Mouse (Mus musculus) embryonic fibroblast, embryonic 13.5 days (primary cell): ENCODE data around the gene Nell2. TPM values are rescaled to one million over a fixed set of nuclear protein-coding genes. Genes with fewer than 3 reads are reported as not detected.

Experiments used
- H3K27ac ChIP-seq: 2 replicates; pipeline ENCODE4 v1.5.1; 2012; ENCODE audit warnings: low read length, control low read depth, inconsistent platforms; ENCODE audit not compliant: insufficient read depth
- H3K4me1 ChIP-seq: 2 replicates; pipeline ENCODE4 v1.6.1; 2011; ENCODE audit warnings: low read length; ENCODE audit not compliant: control insufficient read depth, insufficient read depth
- H3K4me3 ChIP-seq: 2 replicates; pipeline ENCODE4 v1.5.1; 2011; ENCODE audit warnings: mild to moderate bottlenecking, control low read depth, low read length; ENCODE audit not compliant: insufficient read depth
- CTCF ChIP-seq: IDR thresholded peaks from 2 replicates; pipeline ENCODE4 v1.5.1; 2011; ENCODE audit warnings: mild to moderate bottlenecking, control low read depth, low read length, moderate library complexity, borderline replicate concordance; ENCODE audit not compliant: insufficient read depth
- POLR2A ChIP-seq: IDR thresholded peaks from 2 replicates; pipeline ENCODE4 v1.6.1; 2011; ENCODE audit warnings: low read depth, mild to moderate bottlenecking, control low read depth, low read length, moderate library complexity
- polyA plus RNA-seq: library from polyadenylated mRNA; stranded (reverse); fragments of >200 nt; gene quantifications from 2 replicates; pipeline ENCODE4 v1.2.4, GENCODE M21; 2011; ENCODE audit warnings: low read depth; ENCODE audit not compliant: missing spikeins, insufficient read length

The Nell2 gene
- polyA plus RNA-seq, 1 experiment, result 4.2 TPM

DNA sequence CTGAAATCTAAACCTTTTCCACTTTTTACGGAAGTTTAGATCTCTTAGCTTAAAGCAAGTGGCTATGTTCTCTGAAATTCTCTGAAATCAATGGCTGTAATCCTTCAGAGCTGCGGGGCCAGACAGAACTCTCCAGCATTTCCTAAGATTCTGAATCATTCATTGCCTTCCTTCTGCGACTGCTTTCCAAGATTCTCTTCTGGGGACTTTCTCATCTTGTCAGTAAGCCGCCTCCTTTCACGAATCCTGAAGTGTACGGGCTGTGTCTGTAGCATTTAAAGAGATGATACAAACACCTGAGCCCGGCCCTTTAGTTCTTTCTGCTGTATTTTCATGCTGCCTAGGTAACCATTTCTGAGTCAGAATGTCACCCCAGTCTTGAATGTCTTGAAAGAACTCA is 428.2 kb downstream of the Nell2 start:
- TF ChIP-seq CTCF, result no peak
- TF ChIP-seq POLR2A, result no peak
- Histone ChIP-seq H3K4me1 (no peaks in the 10 kb centered on the region), H3K27ac (no peak overlapping the region), H3K4me3 (no peak overlapping the region)

DNA sequence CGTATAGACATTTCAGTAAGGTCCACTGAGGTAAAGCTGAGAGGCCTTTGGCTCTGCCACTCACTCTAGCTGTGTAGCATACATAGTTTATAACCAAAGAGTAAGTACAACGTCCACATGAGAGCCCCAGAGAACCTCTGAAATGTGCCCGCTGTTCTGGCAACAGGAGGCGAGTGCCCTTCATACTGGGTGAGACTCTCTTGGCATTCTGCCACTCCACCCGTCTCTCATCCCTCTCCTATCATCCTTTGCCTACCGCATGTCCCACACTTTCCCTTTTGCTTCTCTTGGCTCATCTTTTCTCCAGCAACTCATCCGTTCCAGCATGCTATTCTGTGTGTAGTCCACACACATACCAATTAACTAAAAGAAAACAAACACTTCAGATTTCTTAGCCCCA is 442.4 kb downstream of the Nell2 start:
- Histone ChIP-seq H3K4me1 (no peaks in the 10 kb centered on the region), H3K27ac (no peak overlapping the region), H3K4me3 (no peak overlapping the region)
- TF ChIP-seq CTCF (no peak), POLR2A (no peak)

DNA sequence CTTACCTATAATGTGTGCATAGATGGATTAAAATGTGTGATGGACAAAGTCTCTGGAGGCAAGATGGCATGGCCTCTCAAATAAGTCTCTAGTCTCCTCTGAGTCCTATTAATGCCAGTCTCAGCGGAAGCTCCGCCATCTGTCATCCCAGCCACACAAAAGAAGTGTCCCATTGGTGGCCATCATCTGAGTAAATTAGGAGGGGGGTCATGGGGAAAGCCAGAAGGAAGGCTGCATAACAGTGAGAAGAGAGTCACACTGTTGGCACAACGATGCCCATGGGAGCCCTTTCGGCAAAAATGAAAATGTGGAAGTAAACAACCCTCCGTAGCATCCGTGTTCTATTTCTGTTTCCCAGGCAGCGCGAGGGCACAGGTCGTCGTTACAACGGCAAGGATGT is 446.7 kb downstream of the Nell2 start:
- Histone ChIP-seq H3K27ac (no peak overlapping the region), H3K4me1 (no peaks in the 10 kb centered on the region), H3K4me3 (no peak overlapping the region)
- TF ChIP-seq POLR2A, result no peak

DNA sequence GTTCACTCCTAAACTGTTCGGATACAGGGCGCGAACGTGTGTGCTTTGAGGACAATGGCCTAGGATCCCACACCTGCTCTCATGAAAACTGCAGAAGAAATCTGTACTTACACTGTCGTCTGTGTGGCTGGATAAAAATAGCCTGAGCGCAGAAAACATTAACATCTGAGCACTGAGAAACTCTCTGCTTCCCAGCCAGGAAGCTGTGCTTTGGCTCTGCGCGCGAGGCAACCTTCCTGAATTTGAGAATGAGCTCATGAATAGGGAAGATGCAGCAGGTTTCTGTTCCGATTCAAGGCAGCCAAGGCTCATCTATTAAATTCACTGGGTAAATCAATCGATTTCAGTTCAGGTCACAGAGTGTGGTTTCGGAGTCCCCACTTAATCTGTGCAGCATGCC is 453.0 kb downstream of the Nell2 start:
- no peak overlapping the region for H3K4me3 ChIP-seq
- no peak for TF ChIP-seq CTCF
- TF ChIP-seq POLR2A, result no peak

DNA sequence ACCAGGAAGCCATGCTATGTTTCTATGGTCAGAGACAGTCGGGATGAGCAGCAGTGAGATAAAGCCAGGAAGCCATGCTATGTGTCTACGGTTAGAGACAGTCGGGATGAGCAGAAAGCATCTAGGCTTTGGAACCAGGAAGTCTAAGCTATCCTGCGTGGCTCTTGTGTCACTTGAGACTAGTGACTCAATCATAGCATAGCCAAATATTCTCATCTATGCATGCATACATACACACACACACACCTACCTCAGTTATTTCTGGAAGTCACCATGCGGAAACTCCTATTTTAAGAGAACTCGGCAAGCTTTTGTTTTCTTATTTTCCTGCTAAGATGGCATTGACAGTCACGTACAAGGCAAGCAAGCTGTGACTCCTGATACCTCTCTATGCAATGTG is 457.5 kb downstream of the Nell2 start:
- TF ChIP-seq POLR2A, result no peak
- TF ChIP-seq CTCF, result no peak
- no peaks in the 10 kb centered on the region; the same call in 1 of the 2 replicates for H3K4me1 ChIP-seq
- H3K4me3 ChIP-seq, result no peak overlapping the region

More for the DNA sequence above, 453.0 kb downstream of the Nell2 start:
- H3K4me1 ChIP-seq, result no peaks in the 10 kb centered on the region
- H3K27ac ChIP-seq, result no peak overlapping the region

DNA sequence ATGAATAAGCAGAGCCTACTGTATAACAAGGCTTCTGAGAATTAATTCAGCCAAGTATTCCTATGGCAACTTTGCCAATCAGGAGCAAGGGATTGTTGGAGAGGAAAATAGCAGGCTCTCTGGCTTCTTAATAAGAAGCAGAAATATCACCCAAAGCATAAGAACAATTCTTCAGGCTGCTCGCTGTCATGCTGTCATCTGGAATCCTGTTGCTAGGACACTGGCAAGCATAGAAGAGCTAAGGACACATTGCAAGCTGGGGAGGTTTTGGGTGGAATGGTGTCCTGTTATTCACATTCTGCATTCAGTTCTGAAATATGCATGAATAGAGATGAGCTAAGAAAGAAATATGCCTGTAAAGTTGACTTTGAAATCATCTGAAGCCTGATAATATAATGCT is 459.6 kb downstream of the Nell2 start:
- TF ChIP-seq CTCF (no peak), POLR2A (no peak)
- H3K27ac ChIP-seq, result no peak overlapping the region
- H3K4me3 ChIP-seq, result no peak overlapping the region
- H3K4me1 ChIP-seq, result no peaks in the 10 kb centered on the region; the same call in 1 of the 2 replicates

More for the DNA sequence above, 457.5 kb downstream of the Nell2 start:
- H3K27ac ChIP-seq, result no peak overlapping the region

DNA sequence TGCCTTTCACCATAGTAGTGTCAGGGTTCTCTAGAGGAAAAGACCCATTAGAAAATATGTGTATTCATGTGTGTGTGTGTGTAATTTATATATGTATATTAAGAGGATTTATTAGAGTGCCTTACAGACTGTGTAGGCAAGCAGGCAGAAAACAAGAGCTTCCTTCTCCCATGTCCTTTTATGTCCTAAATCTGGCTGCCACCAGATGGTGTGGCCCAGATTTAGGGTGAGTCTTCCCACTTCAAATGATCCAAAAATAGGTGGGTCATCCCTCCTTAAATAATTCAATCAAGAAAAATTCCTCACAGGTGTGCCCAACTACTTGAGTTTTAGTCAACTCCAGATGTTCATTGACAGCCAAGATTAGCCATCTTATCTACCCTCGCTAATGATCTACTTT is 460.3 kb downstream of the Nell2 start:
- no peaks in the 10 kb centered on the region; the same call in 1 of the 2 replicates for H3K4me1 ChIP-seq
- TF ChIP-seq POLR2A, result no peak
- TF ChIP-seq CTCF, result no peak
- no peak overlapping the region for H3K27ac ChIP-seq
- H3K4me3 ChIP-seq, result no peak overlapping the region

DNA sequence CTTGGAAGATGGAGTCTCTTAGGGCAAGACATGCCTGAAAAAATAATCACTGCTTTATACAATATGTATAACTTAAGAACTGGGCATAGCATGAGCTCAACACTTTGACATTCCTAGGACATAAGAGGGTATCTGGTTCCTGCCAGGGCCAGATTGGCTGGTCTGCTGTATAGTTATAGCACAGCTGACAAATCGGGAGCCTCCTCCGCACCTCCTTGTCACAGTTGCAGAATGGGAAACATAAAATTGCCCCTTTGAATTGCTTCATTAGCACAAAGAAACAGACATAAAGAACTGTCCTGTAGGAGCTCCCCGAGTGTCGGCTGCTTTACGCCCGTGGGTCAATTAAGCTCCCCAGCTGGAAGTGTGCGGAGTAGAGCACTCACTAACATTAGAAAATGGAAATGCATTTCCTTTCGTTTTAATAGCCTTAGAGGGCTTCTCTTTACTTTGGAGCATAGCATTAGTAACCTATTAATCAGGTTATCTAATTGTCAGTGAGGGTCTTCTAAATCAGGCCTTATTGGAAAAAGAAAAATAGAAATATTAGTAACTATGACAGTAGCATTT is 473.2 kb downstream of the Nell2 start:
- no peak overlapping the region for H3K27ac ChIP-seq
- TF ChIP-seq POLR2A (no peak), CTCF (no peak)
- H3K4me1 ChIP-seq, result no peaks in the 10 kb centered on the region
- no peak overlapping the region for H3K4me3 ChIP-seq

DNA sequence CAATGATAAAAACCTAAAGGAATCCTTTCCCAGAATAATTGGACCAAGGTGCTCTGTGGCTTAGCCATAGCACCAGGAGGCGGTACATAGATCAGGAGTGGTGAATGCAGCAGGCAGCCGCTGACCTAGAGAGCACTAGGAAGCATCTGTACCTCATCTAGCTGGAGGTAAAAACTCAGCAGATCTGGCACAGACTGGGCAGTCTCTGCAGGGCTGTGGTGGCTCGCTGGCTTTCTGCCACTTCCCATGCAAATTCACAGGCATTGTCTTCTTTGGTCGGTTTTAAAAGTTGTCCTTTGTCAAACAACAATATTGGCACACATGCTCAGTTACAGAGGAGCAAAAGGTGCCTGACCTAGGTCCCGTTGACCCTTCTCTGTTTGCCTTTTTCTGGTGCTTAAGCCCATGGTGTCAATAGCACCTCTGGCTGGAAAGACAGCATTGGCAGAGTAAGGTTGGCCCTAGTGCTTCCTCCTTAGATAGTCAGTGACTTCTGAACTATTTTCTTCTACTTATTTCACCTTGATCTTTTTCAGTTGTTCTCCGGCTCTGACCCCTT is 479.1 kb downstream of the Nell2 start:
- H3K27ac ChIP-seq, result no peak overlapping the region
- no peaks in the 10 kb centered on the region for H3K4me1 ChIP-seq
- no peak for TF ChIP-seq POLR2A
- no peak for TF ChIP-seq CTCF
- H3K4me3 ChIP-seq, result no peak overlapping the region

DNA sequence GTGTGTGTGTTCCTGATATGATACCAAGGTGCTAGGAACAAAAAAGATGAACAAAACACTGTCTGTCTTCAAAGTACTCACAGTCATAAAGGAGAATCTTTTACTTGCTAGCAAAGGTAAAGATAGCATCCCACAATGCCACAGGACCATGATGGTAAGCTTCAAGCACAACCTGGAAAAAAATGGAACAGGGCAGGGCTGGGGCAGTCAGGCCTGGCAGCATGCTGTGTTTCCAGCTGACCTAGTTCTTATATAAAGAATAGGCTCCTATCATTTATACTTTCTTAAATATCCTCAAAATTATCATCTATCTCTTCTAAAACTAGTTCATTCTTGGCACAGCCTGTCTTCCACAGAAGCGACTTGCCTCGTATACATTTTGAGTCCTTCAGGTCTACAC is 480.9 kb downstream of the Nell2 start:
- H3K27ac ChIP-seq, result no peak overlapping the region
- no peaks in the 10 kb centered on the region for H3K4me1 ChIP-seq
- TF ChIP-seq CTCF, result no peak
- TF ChIP-seq POLR2A, result no peak
- H3K4me3 ChIP-seq, result no peak overlapping the region

DNA sequence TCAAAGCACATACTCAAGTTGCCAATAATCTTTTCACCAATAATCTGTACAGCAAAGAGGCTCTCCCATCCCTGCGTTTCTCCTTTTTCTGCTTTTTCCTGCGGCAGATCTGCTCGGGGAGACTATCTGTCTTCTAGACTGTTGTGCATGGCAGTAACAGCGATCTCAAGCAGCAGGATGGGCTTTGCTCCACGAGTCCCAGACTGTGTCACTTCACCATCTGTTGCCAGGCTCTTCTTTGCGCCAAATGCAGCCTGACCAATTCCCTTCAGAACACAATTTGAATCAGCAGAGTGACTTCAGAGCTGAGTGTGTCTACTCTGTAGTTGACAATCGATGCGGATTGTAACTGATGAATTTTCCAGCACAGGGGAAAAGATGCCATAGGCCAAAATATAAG is 484.3 kb downstream of the Nell2 start:
- TF ChIP-seq POLR2A, result no peak
- Histone ChIP-seq H3K27ac (no peak overlapping the region), H3K4me1 (peaks cover 4% of the 10 kb centered on the region; the same call in 1 of the 2 replicates), H3K4me3 (no peak overlapping the region)
